Mouse (Mus musculus) heart, embryonic 16.5 days (tissue): ENCODE data around the gene Vti1b. TPM values are rescaled to one million over a fixed set of nuclear protein-coding genes. Genes with fewer than 3 reads are reported as not detected.

Source experiments
- ATAC-seq: fragments of 200-750 bp; cut with Nextera tagmentation; replicated peaks from 2 replicates; pipeline ENCODE4 v1.8.0; 2017; ENCODE audit warnings: moderate number of reproducible peaks; ENCODE audit not compliant: insufficient read depth, low FRiP score; ENCODE audit errors: extremely low read depth
- H3K27ac ChIP-seq: fragments of 300-500 bp; sonication (generic); 2 replicates; pipeline ENCODE4 v1.5.1; 2014; ENCODE audit warnings: mild to moderate bottlenecking, low read length, control low read depth, moderate library complexity
- H3K27me3 ChIP-seq: fragments of 300-500 bp; sonication (generic); 2 replicates; pipeline ENCODE4 v1.6.1; 2014; ENCODE audit warnings: low read length, mixed read lengths; ENCODE audit not compliant: control insufficient read depth, insufficient read depth
- H3K36me3 ChIP-seq: fragments of 300-500 bp; sonication (generic); 2 replicates; pipeline ENCODE4 v1.6.1; 2014; ENCODE audit not compliant: control insufficient read depth, insufficient read depth
- H3K4me1 ChIP-seq: fragments of 300-500 bp; sonication (generic); 2 replicates; pipeline ENCODE4 v1.6.1; 2014; ENCODE audit warnings: low read length, mixed read lengths; ENCODE audit not compliant: control insufficient read depth, insufficient read depth
- H3K4me2 ChIP-seq: fragments of 300-500 bp; sonication (generic); 2 replicates; pipeline ENCODE4 v1.6.1; 2014; ENCODE audit warnings: low read depth, mild to moderate bottlenecking, control low read depth, low read length
- H3K4me3 ChIP-seq: fragments of 300-500 bp; sonication (generic); 2 replicates; pipeline ENCODE4 v1.5.1; 2014; ENCODE audit warnings: mild to moderate bottlenecking, control low read depth, low read length
- H3K9ac ChIP-seq: fragments of 300-500 bp; sonication (generic); 2 replicates; pipeline ENCODE4 v1.6.1; 2014; ENCODE audit warnings: low read length, control low read depth
- H3K9me3 ChIP-seq: fragments of 300-500 bp; sonication (generic); replicated peaks from 2 replicates; pipeline ENCODE4 v1.6.1; 2016; ENCODE audit warnings: low read length; ENCODE audit not compliant: control insufficient read depth
- WGBS: fragments of 180-500 bp; shearing (Covaris S2); extraction: QIAGEN DNeasy Blood & Tissue Kit; methylation state at CpG from one replicate; pipeline ENCODE4 v1.1.7; 2014; 5-methylcytosine and 5-hydroxymethylcytosine counted together
- polyA plus RNA-seq: library from polyadenylated mRNA; unstranded; fragments of >200 nt; fragmentation: Nextera tagmentation; extraction: Ambion mirVana; gene quantifications from 2 replicates; pipeline ENCODE4 v1.2.1, GENCODE M21; 2015

Gene Vti1b
- polyA plus RNA-seq, 1 experiment from 2014 or later = 98.8 TPM

GRCm38 (mm10) chr12:79131178-79131675 is 41.2 kb downstream of the Vti1b start:
- H3K27ac ChIP-seq = no peak overlapping the region
- no peaks in the 10 kb centered on the region for H3K9me3 ChIP-seq
- H3K4me1 ChIP-seq = 0 out of 2 replicates have a peak, but pooled peaks cover 9% of the 10 kb centered on the region
- H3K9ac ChIP-seq = no peak overlapping the region
- no peaks in the 10 kb centered on the region for H3K36me3 ChIP-seq
- no peak for ATAC-seq
- WGBS = under 1% methylated on average over 22 of the region's 22 CpGs
- peak overlapping the region; percentile 71 for H3K4me2 ChIP-seq
- H3K4me3 ChIP-seq = peak overlapping the region; percentile 48
- peaks cover 39% of the 10 kb centered on the region for H3K27me3 ChIP-seq

GRCm38 (mm10) chr12:79130299-79131177 is 41.9 kb downstream of the Vti1b start, which contains the start of gene Arg2:
Gene Arg2, plus strand, starts transcription at chr12:79130777.
- H3K27ac ChIP-seq = no peak within 1 kb of the TSS
- WGBS = 1% methylated on average over 47 of the region's 47 CpGs
- H3K4me1 ChIP-seq = 0 out of 2 replicates have a peak, but pooled peaks cover 9% of the 10 kb centered on the region
- H3K27me3 ChIP-seq = peaks cover 39% of the 10 kb centered on the region
- peak within 1 kb of the TSS; percentile 48 for H3K4me3 ChIP-seq
- peak; percentile 49; the same call in 1 of the 2 replicates for ATAC-seq
- H3K9ac ChIP-seq = no peak within 1 kb of the TSS; the same call in 1 of the 2 replicates
- no peaks in the 10 kb centered on the region for H3K36me3 ChIP-seq
- no peaks in the 10 kb centered on the region for H3K9me3 ChIP-seq
- peak within 1 kb of the TSS; percentile 71 for H3K4me2 ChIP-seq

- no peaks in the 10 kb centered on the region for H3K4me1 ChIP-seq
- no peak overlapping the region for H3K4me3 ChIP-seq
- 34% methylated on average over 3 of the region's 3 CpGs for WGBS
- no peaks in the 10 kb centered on the region for H3K36me3 ChIP-seq
- ATAC-seq = no peak
- no peak overlapping the region for H3K4me2 ChIP-seq
- no peak overlapping the region for H3K9ac ChIP-seq
- no peak overlapping the region for H3K27ac ChIP-seq
- no peaks in the 10 kb centered on the region for H3K27me3 ChIP-seq
- H3K9me3 ChIP-seq = no peaks in the 10 kb centered on the region
Measured at GRCm38 (mm10) chr12:79122820-79123219, 49.6 kb downstream of the Vti1b start.

- no peaks in the 10 kb centered on the region for H3K4me1 ChIP-seq
- 86% methylated on average over 4 of the region's 4 CpGs for WGBS
- H3K36me3 ChIP-seq = no peaks in the 10 kb centered on the region
Measured at GRCm38 (mm10) chr12:79118991-79119390, 53.5 kb downstream of the Vti1b start.

More at GRCm38 (mm10) chr12:79118991-79119390, 53.5 kb downstream of the Vti1b start:
- Histone ChIP-seq H3K27me3 (no peaks in the 10 kb centered on the region), H3K9me3 (no peaks in the 10 kb centered on the region), H3K4me3 (no peak overlapping the region), H3K4me2 (no peak overlapping the region), H3K27ac (no peak overlapping the region), H3K9ac (no peak overlapping the region)
- ATAC-seq = no peak

Other genes starting within 250 kb of the Vti1b start
- gene Tmem229b, start 165.0 kb downstream of the Vti1b start, polyA plus RNA-seq = 3.9 and 4.7 TPM in 2 replicates
- 1.8 and 2.8 TPM in 2 replicates for gene Plekhh1, start 143.5 kb downstream of the Vti1b start, polyA plus RNA-seq
- 12.2 and 15.3 TPM in 2 replicates for gene Pigh, start 83.0 kb downstream of the Vti1b start, polyA plus RNA-seq
- gene Arg2, start 41.9 kb downstream of the Vti1b start, polyA plus RNA-seq = 0.67 and 0.99 TPM in 2 replicates
- 13.2 and 13.8 TPM in 2 replicates for gene Rdh11, start 19.6 kb upstream of the Vti1b start, polyA plus RNA-seq
- 0.71 and 1.1 TPM in 2 replicates for gene Rdh12, start 36.2 kb upstream of the Vti1b start, polyA plus RNA-seq
- 8.7 and 9.2 TPM in 2 replicates for gene Zfyve26, start 123.6 kb upstream of the Vti1b start, polyA plus RNA-seq
- gene Rad51b, start 124.6 kb upstream of the Vti1b start, polyA plus RNA-seq = 5.0 and 5.3 TPM in 2 replicates